Mouse (Mus musculus): ENCODE measurements around the gene Olfr588-ps1. TPM values are rescaled to one million over a fixed set of nuclear protein-coding genes. Genes with fewer than 3 reads are reported as not detected.
"Not testable (repeated sequence)": the region's sequence is repeated elsewhere in the genome, so short reads cannot be mapped to it uniquely, and the experiment has no call there.

The Olfr588-ps1 gene
- polyA plus RNA-seq (2014; fragmentation: Nextera tagmentation; extraction: Ambion mirVana): not detected in 2 replicates

DNA sequence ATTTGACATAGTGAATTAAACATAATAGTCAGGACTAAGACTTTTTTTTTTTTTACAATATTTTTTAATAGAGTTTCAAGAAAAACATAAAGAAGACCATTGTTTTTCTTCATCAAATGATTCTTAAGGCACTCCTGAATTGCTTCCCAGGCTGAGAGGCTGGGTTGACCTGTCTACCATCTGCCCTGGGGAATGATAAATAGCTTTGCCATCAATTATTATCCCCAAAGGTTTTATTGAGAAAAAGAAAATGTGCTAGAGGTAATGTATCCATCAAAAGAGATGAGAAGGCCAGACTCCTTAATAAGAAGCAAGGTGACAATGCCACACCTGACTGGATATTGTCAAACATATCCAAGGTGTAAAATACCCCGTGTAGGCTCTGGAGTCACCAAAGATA is at the start of gene Olfr588-ps1:
TSS of gene Olfr588-ps1 (plus strand) at position 301 of the 400 bp plus-strand sequence.
- Histone ChIP-seq H3K36me3 (ENCODE audit: insufficient read depth) (no peaks in the 10 kb centered on the region), H3K9ac (no peak within 1 kb of the TSS), H3K4me1 (ENCODE audit: insufficient read depth) (no peaks in the 10 kb centered on the region), H3K27ac (ENCODE audit: low read depth) (no peak within 1 kb of the TSS), H3K9me3 (ENCODE audit: low read depth, low read length) (no peaks in the 10 kb centered on the region), H3K4me2 (no peak within 1 kb of the TSS), H3K27me3 (ENCODE audit: insufficient read depth, low read length) (no peaks in the 10 kb centered on the region), H3K4me3 (ENCODE audit: low read depth, low read length) (no peak within 1 kb of the TSS)
- WGBS: 88% methylated on average over 1 of the region's 1 CpGs
- no peak for TF ChIP-seq CTCF (IDR thresholded peaks at IDR 0.05; ENCODE audit: low read depth)
- DNase-seq (no peak), ATAC-seq (ENCODE audit: insufficient read depth) (no peak)

DNA sequence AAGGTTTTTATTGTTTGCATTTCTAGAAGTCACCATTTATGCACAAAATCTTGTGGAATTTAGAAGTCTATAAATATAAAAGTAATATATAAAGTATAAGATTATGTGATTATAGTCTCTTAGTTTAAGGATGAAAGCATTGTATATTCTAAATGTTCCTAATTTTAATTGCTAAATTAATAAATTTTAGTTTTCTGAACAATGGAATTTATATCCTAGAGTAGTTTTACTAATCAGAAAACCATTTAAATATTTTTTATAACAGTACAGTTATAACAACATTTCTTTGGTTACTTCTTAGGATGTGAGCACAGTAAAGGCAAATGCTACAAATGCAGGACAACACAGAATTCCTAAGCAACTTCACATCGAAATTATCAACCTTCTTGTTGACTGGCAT is 43.3 kb upstream of the Olfr588-ps1 start, which contains the start of gene Olfr585:
TSS of gene Olfr585 (plus strand) at position 301 of the 400 bp plus-strand sequence.
- H3K4me3 ChIP-seq (ENCODE audit: low read depth, low read length): no peak within 1 kb of the TSS
- H3K4me1 ChIP-seq (ENCODE audit: insufficient read depth): no peaks in the 10 kb centered on the region
- no peaks in the 10 kb centered on the region for H3K27me3 ChIP-seq (ENCODE audit: insufficient read depth, low read length)
- no peak for TF ChIP-seq CTCF (IDR thresholded peaks at IDR 0.05; ENCODE audit: low read depth)
- DNase-seq (no peak), ATAC-seq (ENCODE audit: insufficient read depth) (no peak)
- no peaks in the 10 kb centered on the region for H3K36me3 ChIP-seq (ENCODE audit: insufficient read depth)
- H3K27ac ChIP-seq (ENCODE audit: low read depth): no peak within 1 kb of the TSS
- no peak within 1 kb of the TSS for H3K9ac ChIP-seq
- no peaks in the 10 kb centered on the region for H3K9me3 ChIP-seq (ENCODE audit: low read depth, low read length)
- H3K4me2 ChIP-seq: no peak within 1 kb of the TSS
- 90% methylated on average over 1 of the region's 1 CpGs for WGBS

DNA sequence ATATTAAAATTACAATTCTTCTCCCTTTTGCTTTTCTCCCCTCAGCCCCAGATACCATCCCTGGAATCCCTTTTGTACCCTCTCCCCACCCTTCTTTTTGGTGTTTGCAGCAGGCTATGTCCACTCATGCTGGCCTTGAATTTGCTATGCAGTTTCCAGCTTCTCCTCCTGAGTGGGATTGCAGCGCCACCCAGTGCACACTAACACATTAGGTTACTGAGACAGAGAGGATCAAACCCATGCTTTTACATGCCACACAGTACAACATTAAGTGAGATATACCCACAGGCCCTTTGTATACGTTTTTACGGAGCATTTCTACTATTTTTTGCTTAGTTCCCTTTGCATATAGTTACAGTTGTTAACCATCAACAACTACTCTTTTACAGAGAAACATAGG is 21.3 kb upstream of the Olfr588-ps1 start:
- H3K9ac ChIP-seq: no peak overlapping the region
- H3K9me3 ChIP-seq (ENCODE audit: low read depth, low read length): no peaks in the 10 kb centered on the region
- no peak overlapping the region for H3K4me3 ChIP-seq (ENCODE audit: low read depth, low read length)
- no peak overlapping the region for H3K4me2 ChIP-seq
- H3K27ac ChIP-seq (ENCODE audit: low read depth): no peak overlapping the region
- WGBS: 46% methylated on average over 3 of the region's 3 CpGs
- no peaks in the 10 kb centered on the region for H3K27me3 ChIP-seq (ENCODE audit: insufficient read depth, low read length)
- ATAC-seq (ENCODE audit: insufficient read depth) (no peak), DNase-seq (peak; percentile 30)
- no peaks in the 10 kb centered on the region for H3K4me1 ChIP-seq (ENCODE audit: insufficient read depth)
- no peaks in the 10 kb centered on the region for H3K36me3 ChIP-seq (ENCODE audit: insufficient read depth)
- TF ChIP-seq CTCF (IDR thresholded peaks at IDR 0.05; ENCODE audit: low read depth): peak; percentile 40

DNA sequence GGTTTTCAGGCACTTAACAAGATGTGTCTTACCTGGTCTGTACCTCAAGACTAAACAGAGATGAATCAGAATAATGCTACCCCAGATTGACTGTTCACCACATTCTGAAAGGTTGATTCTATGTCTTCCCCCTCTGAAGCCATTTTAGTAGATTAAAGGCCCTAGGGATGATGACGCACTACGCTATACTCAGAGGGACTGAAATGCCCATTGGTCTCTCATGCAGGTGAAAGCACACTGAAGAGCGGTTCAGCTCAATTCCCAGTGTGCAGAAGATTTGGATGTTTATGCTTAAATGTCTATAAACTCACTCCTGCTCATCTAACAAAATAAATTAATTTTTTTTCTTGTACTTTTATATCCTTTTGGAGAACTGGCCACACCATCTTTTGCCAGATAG is 15.1 kb upstream of the Olfr588-ps1 start, which contains the start of gene Olfr586:
TSS of gene Olfr586 (minus strand) at position 101 of the 400 bp plus-strand sequence.
- 91% methylated on average over 3 of the region's 3 CpGs for WGBS
- no peak within 1 kb of the TSS for H3K4me2 ChIP-seq
- TF ChIP-seq CTCF (IDR thresholded peaks at IDR 0.05; ENCODE audit: low read depth): no peak
- H3K9me3 ChIP-seq (ENCODE audit: low read depth, low read length): no peaks in the 10 kb centered on the region
- no peaks in the 10 kb centered on the region for H3K36me3 ChIP-seq (ENCODE audit: insufficient read depth)
- no peak within 1 kb of the TSS for H3K9ac ChIP-seq
- H3K4me1 ChIP-seq (ENCODE audit: insufficient read depth): no peaks in the 10 kb centered on the region
- no peak within 1 kb of the TSS for H3K4me3 ChIP-seq (ENCODE audit: low read depth, low read length)
- no peak within 1 kb of the TSS for H3K27ac ChIP-seq (ENCODE audit: low read depth)
- ATAC-seq (ENCODE audit: insufficient read depth) (no peak), DNase-seq (no peak)
- H3K27me3 ChIP-seq (ENCODE audit: insufficient read depth, low read length): no peaks in the 10 kb centered on the region

DNA sequence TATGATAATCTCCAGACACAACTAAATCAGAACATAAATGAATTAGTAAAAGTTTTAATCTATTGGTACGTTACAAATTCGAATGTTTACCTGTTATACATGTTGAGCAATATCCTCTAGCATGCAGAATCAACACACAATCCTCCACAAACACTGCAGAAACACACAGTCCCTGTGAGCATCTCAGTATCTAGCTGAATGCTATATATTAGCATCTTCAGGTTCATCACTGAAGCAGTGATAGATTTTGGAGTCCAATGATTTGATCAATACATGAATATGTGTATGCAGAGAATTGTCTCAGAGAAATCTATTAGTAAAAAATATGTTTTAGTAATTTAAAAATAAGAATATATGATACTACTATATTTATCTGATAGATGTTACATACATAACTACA is 15.6 kb downstream of the Olfr588-ps1 start, which contains the start of gene Olfr589:
TSS of gene Olfr589 (minus strand) at position 101 of the 400 bp plus-strand sequence.
- Histone ChIP-seq H3K27me3 (ENCODE audit: insufficient read depth, low read length) (no peaks in the 10 kb centered on the region), H3K4me2 (no peak within 1 kb of the TSS), H3K4me3 (ENCODE audit: low read depth, low read length) (no peak within 1 kb of the TSS), H3K36me3 (ENCODE audit: insufficient read depth) (no peaks in the 10 kb centered on the region), H3K9ac (no peak within 1 kb of the TSS), H3K4me1 (ENCODE audit: insufficient read depth) (no peaks in the 10 kb centered on the region), H3K9me3 (ENCODE audit: low read depth, low read length) (no peaks in the 10 kb centered on the region), H3K27ac (ENCODE audit: low read depth) (no peak within 1 kb of the TSS)
- no peak for DNase-seq
- WGBS: 45% methylated on average over 2 of the region's 2 CpGs
- no peak for TF ChIP-seq CTCF (IDR thresholded peaks at IDR 0.05; ENCODE audit: low read depth)
- no peak for ATAC-seq (ENCODE audit: insufficient read depth)

DNA sequence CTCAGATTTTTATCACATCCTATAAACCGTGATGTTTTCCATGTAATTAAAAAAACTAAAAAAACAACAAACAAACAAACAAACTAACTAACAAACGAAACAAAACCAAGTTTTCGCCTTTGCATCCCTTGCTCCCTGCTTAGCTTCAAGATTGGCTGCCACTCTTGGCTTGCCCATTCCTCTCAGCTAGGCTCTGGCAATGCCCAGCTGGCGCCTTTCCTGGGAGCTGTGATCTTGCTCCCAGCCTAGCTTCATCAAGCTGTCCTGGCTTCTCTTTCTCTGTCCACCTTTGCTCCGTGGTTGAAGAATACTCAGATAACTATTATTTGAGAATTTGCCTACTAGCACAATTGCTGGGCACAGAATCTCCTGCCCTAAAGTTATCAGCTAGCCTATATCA is 29.0 kb downstream of the Olfr588-ps1 start:
- no peaks in the 10 kb centered on the region for H3K36me3 ChIP-seq (ENCODE audit: insufficient read depth)
- no peak for TF ChIP-seq CTCF (IDR thresholded peaks at IDR 0.05; ENCODE audit: low read depth)
- no peak overlapping the region for H3K9ac ChIP-seq
- ATAC-seq (ENCODE audit: insufficient read depth): no peak
- no peaks in the 10 kb centered on the region for H3K27me3 ChIP-seq (ENCODE audit: insufficient read depth, low read length)
- H3K9me3 ChIP-seq (ENCODE audit: low read depth, low read length): no peaks in the 10 kb centered on the region
- no peak overlapping the region for H3K27ac ChIP-seq (ENCODE audit: low read depth)
- H3K4me1 ChIP-seq (ENCODE audit: insufficient read depth): no peaks in the 10 kb centered on the region
- no peak for DNase-seq
- no peak overlapping the region for H3K4me2 ChIP-seq
- H3K4me3 ChIP-seq (ENCODE audit: low read depth, low read length): no peak overlapping the region
- 68% methylated on average over 5 of the region's 5 CpGs for WGBS

DNA sequence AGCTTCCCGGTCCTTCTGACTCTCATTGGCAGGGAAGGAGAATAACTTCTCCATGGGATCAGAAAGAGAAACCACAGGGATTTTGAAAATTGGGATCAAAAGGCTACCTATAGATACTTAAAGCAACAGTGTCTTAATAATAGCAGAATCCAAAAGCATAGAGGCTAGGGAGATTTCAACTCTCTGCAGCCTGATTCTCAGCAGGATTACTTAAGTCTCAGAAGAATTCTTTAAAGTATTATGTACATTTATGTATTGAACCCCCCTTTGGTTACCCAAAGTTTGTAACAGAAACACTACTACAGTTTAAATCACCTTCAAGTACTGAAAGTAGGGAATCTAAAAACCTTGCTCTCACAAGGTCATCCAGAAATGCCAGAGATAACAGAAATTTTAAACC is 37.6 kb downstream of the Olfr588-ps1 start, which contains the start of gene Olfr591:
TSS of gene Olfr591 (minus strand) at position 101 of the 400 bp plus-strand sequence.
- WGBS: 68% methylated on average over 1 of the region's 1 CpGs
- Histone ChIP-seq H3K27me3 (ENCODE audit: insufficient read depth, low read length) (no peaks in the 10 kb centered on the region), H3K9ac (no peak within 1 kb of the TSS), H3K4me1 (ENCODE audit: insufficient read depth) (no peaks in the 10 kb centered on the region), H3K4me3 (ENCODE audit: low read depth, low read length) (no peak within 1 kb of the TSS), H3K27ac (ENCODE audit: low read depth) (no peak within 1 kb of the TSS), H3K4me2 (no peak within 1 kb of the TSS), H3K9me3 (ENCODE audit: low read depth, low read length) (no peaks in the 10 kb centered on the region), H3K36me3 (ENCODE audit: insufficient read depth) (no peaks in the 10 kb centered on the region)
- ATAC-seq (ENCODE audit: insufficient read depth) (no peak), DNase-seq (no peak)
- TF ChIP-seq CTCF (IDR thresholded peaks at IDR 0.05; ENCODE audit: low read depth): no peak

DNA sequence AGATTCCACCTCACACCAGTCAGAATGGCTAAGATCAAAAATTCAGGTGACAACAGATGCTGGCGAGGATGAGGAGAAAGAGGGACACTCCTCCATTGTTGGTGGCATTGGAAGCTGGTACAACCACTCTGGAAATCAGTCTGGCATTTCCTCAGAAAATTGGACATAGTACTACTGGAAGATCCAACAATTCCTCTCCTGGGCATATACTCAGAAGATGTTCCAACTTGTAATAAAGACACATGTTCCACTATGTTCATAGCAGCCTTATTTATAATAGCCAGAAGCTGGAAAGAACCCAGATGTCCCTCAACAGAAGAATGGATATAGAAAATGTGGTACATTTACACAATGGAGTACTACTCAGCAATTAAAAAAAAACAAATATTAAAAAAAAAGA is 43.8 kb downstream of the Olfr588-ps1 start, which contains the start of gene Olfr592:
TSS of gene Olfr592 (plus strand) at position 301 of the 400 bp plus-strand sequence.
- H3K4me2 ChIP-seq; H3K27me3 ChIP-seq (ENCODE audit: insufficient read depth, low read length); H3K36me3 ChIP-seq (ENCODE audit: insufficient read depth); H3K27ac ChIP-seq (ENCODE audit: low read depth); DNase-seq; H3K4me1 ChIP-seq (ENCODE audit: insufficient read depth); H3K4me3 ChIP-seq (ENCODE audit: low read depth, low read length); H3K9me3 ChIP-seq (ENCODE audit: low read depth, low read length); ATAC-seq (ENCODE audit: insufficient read depth); H3K9ac ChIP-seq: not testable (repeated sequence)
- WGBS: 72% methylated on average over 1 of the region's 1 CpGs

Other genes starting within 250 kb of the Olfr588-ps1 start
- gene Olfr569, start 250.0 kb upstream of the Olfr588-ps1 start, polyA plus RNA-seq (2014; fragmentation: Nextera tagmentation; extraction: Ambion mirVana): not detected in 2 replicates
- not detected in 2 replicates for gene Olfr570, start 246.3 kb upstream of the Olfr588-ps1 start, polyA plus RNA-seq (2014; fragmentation: Nextera tagmentation; extraction: Ambion mirVana)
- gene Olfr571, start 223.3 kb upstream of the Olfr588-ps1 start, polyA plus RNA-seq (2014; fragmentation: Nextera tagmentation; extraction: Ambion mirVana): not detected in 2 replicates
- gene Olfr572, start 216.5 kb upstream of the Olfr588-ps1 start, polyA plus RNA-seq (2014; fragmentation: Nextera tagmentation; extraction: Ambion mirVana): not detected in 2 replicates
- gene Olfr573-ps1, start 198.3 kb upstream of the Olfr588-ps1 start, polyA plus RNA-seq (2014; fragmentation: Nextera tagmentation; extraction: Ambion mirVana): not detected in 2 replicates
- gene Olfr574, start 192.4 kb upstream of the Olfr588-ps1 start, polyA plus RNA-seq (2014; fragmentation: Nextera tagmentation; extraction: Ambion mirVana): not detected in 2 replicates
- gene Olfr575, start 182.1 kb upstream of the Olfr588-ps1 start, polyA plus RNA-seq (2014; fragmentation: Nextera tagmentation; extraction: Ambion mirVana): not detected in 2 replicates
- not detected in 2 replicates for gene Olfr576, start 178.2 kb upstream of the Olfr588-ps1 start, polyA plus RNA-seq (2014; fragmentation: Nextera tagmentation; extraction: Ambion mirVana)
- not detected in 2 replicates for gene Olfr577, start 164.9 kb upstream of the Olfr588-ps1 start, polyA plus RNA-seq (2014; fragmentation: Nextera tagmentation; extraction: Ambion mirVana)
- not detected in 2 replicates for gene Olfr578, start 151.6 kb upstream of the Olfr588-ps1 start, polyA plus RNA-seq (2014; fragmentation: Nextera tagmentation; extraction: Ambion mirVana)
- gene Olfr582, start 102.9 kb upstream of the Olfr588-ps1 start, polyA plus RNA-seq (2014; fragmentation: Nextera tagmentation; extraction: Ambion mirVana): not detected in 2 replicates
- gene Olfr583, start 89.6 kb upstream of the Olfr588-ps1 start, polyA plus RNA-seq (2014; fragmentation: Nextera tagmentation; extraction: Ambion mirVana): not detected in 2 replicates
- not detected in 2 replicates for gene Olfr584, start 59.0 kb upstream of the Olfr588-ps1 start, polyA plus RNA-seq (2014; fragmentation: Nextera tagmentation; extraction: Ambion mirVana)
- gene Olfr585, start 43.2 kb upstream of the Olfr588-ps1 start, polyA plus RNA-seq (2014; fragmentation: Nextera tagmentation; extraction: Ambion mirVana): not detected in 2 replicates
- not detected in 2 replicates for gene Olfr586, start 15.2 kb upstream of the Olfr588-ps1 start, polyA plus RNA-seq (2014; fragmentation: Nextera tagmentation; extraction: Ambion mirVana)
- not detected in 2 replicates for gene Olfr589, start 15.5 kb downstream of the Olfr588-ps1 start, polyA plus RNA-seq (2014; fragmentation: Nextera tagmentation; extraction: Ambion mirVana)
- gene Olfr591, start 37.5 kb downstream of the Olfr588-ps1 start, polyA plus RNA-seq (2014; fragmentation: Nextera tagmentation; extraction: Ambion mirVana): not detected in 2 replicates
- gene Olfr592, start 43.9 kb downstream of the Olfr588-ps1 start, polyA plus RNA-seq (2014; fragmentation: Nextera tagmentation; extraction: Ambion mirVana): not detected in 2 replicates
- gene Olfr593, start 71.0 kb downstream of the Olfr588-ps1 start, polyA plus RNA-seq (2014; fragmentation: Nextera tagmentation; extraction: Ambion mirVana): not detected in 2 replicates
- not detected in 2 replicates for gene Olfr594, start 76.1 kb downstream of the Olfr588-ps1 start, polyA plus RNA-seq (2014; fragmentation: Nextera tagmentation; extraction: Ambion mirVana)
- not detected in 2 replicates for gene Usp17ld, start 111.6 kb downstream of the Olfr588-ps1 start, polyA plus RNA-seq (2014; fragmentation: Nextera tagmentation; extraction: Ambion mirVana)
- gene Olfr596, start 164.8 kb downstream of the Olfr588-ps1 start, polyA plus RNA-seq (2014; fragmentation: Nextera tagmentation; extraction: Ambion mirVana): not detected in 2 replicates
- gene Olfr597, start 175.4 kb downstream of the Olfr588-ps1 start, polyA plus RNA-seq (2014; fragmentation: Nextera tagmentation; extraction: Ambion mirVana): not detected in 2 replicates
- not detected in 2 replicates for gene Olfr598, start 182.7 kb downstream of the Olfr588-ps1 start, polyA plus RNA-seq (2014; fragmentation: Nextera tagmentation; extraction: Ambion mirVana)
- gene Olfr599, start 195.0 kb downstream of the Olfr588-ps1 start, polyA plus RNA-seq (2014; fragmentation: Nextera tagmentation; extraction: Ambion mirVana): not detected in 2 replicates
- not detected in 2 replicates for gene Olfr600, start 208.8 kb downstream of the Olfr588-ps1 start, polyA plus RNA-seq (2014; fragmentation: Nextera tagmentation; extraction: Ambion mirVana)
- gene Olfr601, start 221.8 kb downstream of the Olfr588-ps1 start, polyA plus RNA-seq (2014; fragmentation: Nextera tagmentation; extraction: Ambion mirVana): not detected in 2 replicates
- not detected in 2 replicates for gene Olfr603, start 245.3 kb downstream of the Olfr588-ps1 start, polyA plus RNA-seq (2014; fragmentation: Nextera tagmentation; extraction: Ambion mirVana)

Measured in lung, embryonic 14.5 days (tissue).